Mouse (Mus musculus) C2C12 (cell line): Measurements from ENCODE around the gene Sh3bp4. TPM values are rescaled to one million over a fixed set of nuclear protein-coding genes. Genes with fewer than 3 reads are reported as not detected.

Experiments
- H3K27me3 ChIP-seq: one replicate; pipeline ENCODE4 v1.6.1; 2011; ENCODE audit not compliant: control insufficient read depth, insufficient read depth, insufficient read length
- H3K36me3 ChIP-seq: one replicate; pipeline ENCODE4 v1.6.1; 2011; ENCODE audit not compliant: control insufficient read depth, insufficient read depth
- H3K4me3 ChIP-seq: one replicate; pipeline ENCODE4 v1.5.1; 2011; ENCODE audit warnings: mild to moderate bottlenecking, control low read depth; ENCODE audit not compliant: poor library complexity, insufficient read depth, severe bottlenecking
- H3K79me2 ChIP-seq: one replicate; pipeline ENCODE4 v1.6.1; 2011; ENCODE audit not compliant: control insufficient read depth, insufficient read depth
- H3K79me3 ChIP-seq: one replicate; pipeline ENCODE4 v1.6.1; 2011; ENCODE audit warnings: low read depth, control low read depth
- H3ac ChIP-seq: one replicate; pipeline ENCODE3; 2011; ENCODE audit warnings: low read depth; ENCODE audit not compliant: control insufficient read depth, insufficient read length
- CEBPB ChIP-seq: IDR thresholded peaks from one replicate; pipeline ENCODE4 v1.6.1; 2011; ENCODE audit warnings: low read depth, mild to moderate bottlenecking, control low read depth, moderate library complexity
- CTCF ChIP-seq: IDR thresholded peaks from one replicate; pipeline ENCODE4 v1.5.1; 2011; ENCODE audit not compliant: control insufficient read depth, insufficient read depth, insufficient read length
- FOSL1 ChIP-seq: IDR thresholded peaks from one replicate; pipeline ENCODE4 v1.8.0; 2011; ENCODE audit warnings: mild to moderate bottlenecking, low read length; ENCODE audit not compliant: poor library complexity, insufficient read depth, severe bottlenecking
- MAX ChIP-seq: IDR thresholded peaks from one replicate; pipeline ENCODE4 v1.6.1; 2011; ENCODE audit warnings: mild to moderate bottlenecking, control low read depth
- MYOD1 ChIP-seq: IDR thresholded peaks from one replicate; pipeline ENCODE4 v1.6.1; 2011; ENCODE audit warnings: low read depth; ENCODE audit not compliant: control insufficient read depth, insufficient read length
- MYOG ChIP-seq: IDR thresholded peaks from one replicate; pipeline ENCODE4 v1.6.1; 2011; ENCODE audit not compliant: control insufficient read depth, insufficient read length; ENCODE audit errors: extremely low read depth
- USF1 ChIP-seq: IDR thresholded peaks from one replicate; pipeline ENCODE4 v1.6.1; 2011; ENCODE audit warnings: low read depth, mild to moderate bottlenecking, control low read depth, moderate library complexity
- polyA plus RNA-seq: library from polyadenylated mRNA; unstranded; fragments of >200 nt; fragmentation: generic; extraction: Trizol; gene quantifications from one replicate; pipeline ENCODE4 v1.2.1, GENCODE M21; 2012; ENCODE audit warnings: missing spikeins

Sh3bp4 gene
- polyA plus RNA-seq, 1 experiment, result 24.0 TPM

GRCm38 (mm10) chr1:89092442-89092991, 22.3 kb downstream of the Sh3bp4 start:
- Histone ChIP-seq H3K36me3 (no peaks in the 10 kb centered on the region), H3K79me2 (peaks cover 93% of the 10 kb centered on the region), H3K27me3 (no peaks in the 10 kb centered on the region), H3K4me3 (no peak overlapping the region), H3K79me3 (peaks cover 81% of the 10 kb centered on the region), H3ac (no peak overlapping the region)
- no peak for TF ChIP-seq CEBPB
- no peak for TF ChIP-seq FOSL1
- no peak for TF ChIP-seq CTCF
- no peak for TF ChIP-seq USF1
- no peak for TF ChIP-seq MYOG
- TF ChIP-seq MYOD1, result no peak
- TF ChIP-seq MAX, result no peak

- TF ChIP-seq CEBPB (no peak), MAX (no peak), USF1 (no peak), MYOG (no peak), FOSL1 (no peak), CTCF (no peak), MYOD1 (no peak)
- Histone ChIP-seq H3K36me3 (no peaks in the 10 kb centered on the region), H3K79me3 (peaks cover 70% of the 10 kb centered on the region), H3K79me2 (peaks cover 81% of the 10 kb centered on the region), H3ac (no peak overlapping the region), H3K4me3 (no peak overlapping the region), H3K27me3 (no peaks in the 10 kb centered on the region)
Observed at GRCm38 (mm10) chr1:89093696-89094095, 23.5 kb downstream of the Sh3bp4 start.

- H3K27me3 ChIP-seq, result no peaks in the 10 kb centered on the region
- H3ac ChIP-seq, result no peak overlapping the region
- peaks cover 74% of the 10 kb centered on the region for H3K79me2 ChIP-seq
- TF ChIP-seq CTCF, result no peak
- TF ChIP-seq MYOD1, result no peak
- no peak for TF ChIP-seq USF1
- no peak for TF ChIP-seq MYOG
- no peak for TF ChIP-seq MAX
- no peak for TF ChIP-seq CEBPB
- no peak for TF ChIP-seq FOSL1
- H3K4me3 ChIP-seq, result no peak overlapping the region
- peaks cover 62% of the 10 kb centered on the region for H3K79me3 ChIP-seq
- H3K36me3 ChIP-seq, result no peaks in the 10 kb centered on the region
Observed at GRCm38 (mm10) chr1:89094416-89094815, 24.2 kb downstream of the Sh3bp4 start.

GRCm38 (mm10) chr1:89095642-89096424, 25.6 kb downstream of the Sh3bp4 start:
- no peak for TF ChIP-seq USF1
- TF ChIP-seq CEBPB, result no peak
- no peak for TF ChIP-seq MAX
- no peak for TF ChIP-seq CTCF
- no peak for TF ChIP-seq MYOD1
- TF ChIP-seq MYOG, result no peak
- no peak for TF ChIP-seq FOSL1
- Histone ChIP-seq H3K79me2 (peaks cover 60% of the 10 kb centered on the region), H3K79me3 (peaks cover 48% of the 10 kb centered on the region), H3K4me3 (no peak overlapping the region), H3ac (no peak overlapping the region), H3K27me3 (no peaks in the 10 kb centered on the region), H3K36me3 (no peaks in the 10 kb centered on the region)

GRCm38 (mm10) chr1:89102231-89103003, 32.2 kb downstream of the Sh3bp4 start:
- H3K79me3 ChIP-seq, result peaks cover 49% of the 10 kb centered on the region
- no peak overlapping the region for H3ac ChIP-seq
- no peaks in the 10 kb centered on the region for H3K27me3 ChIP-seq
- peaks cover 10% of the 10 kb centered on the region for H3K36me3 ChIP-seq
- H3K79me2 ChIP-seq, result peaks cover 55% of the 10 kb centered on the region
- H3K4me3 ChIP-seq, result no peak overlapping the region
- TF ChIP-seq FOSL1 (no peak), MYOD1 (no peak), CEBPB (no peak), MYOG (no peak), MAX (no peak), CTCF (no peak), USF1 (no peak)
